ENCODE assay signal across 8 mouse cellular contexts in genomic region chr17:22361101-22361781, GRCm38 (mm10). TPM values are rescaled to one million over a fixed set of nuclear protein-coding genes. Genes with fewer than 3 reads are reported as not detected.
DNase-seq lines count a peak whose midpoint lies in the region; ATAC-seq and TF ChIP-seq lines count a peak whose summit lies in the region.
"Not testable (repeated sequence)": the region's sequence is repeated elsewhere in the genome, so short reads cannot be mapped to it uniquely, and the experiment has no call there.

Gene Zfp944 (minus strand): TSS chr17:22361400.
Gene Zfp758 (plus strand): TSS chr17:22361453.

- not testable (repeated sequence) for H3K36me3 ChIP-seq in heart, embryonic 11.5 days (ENCODE audit: control insufficient read depth, insufficient read depth, low read length); kidney, embryonic 14.5 days (ENCODE audit: control insufficient read depth, insufficient read depth, low read length); limb, embryonic 15.5 days; midbrain, embryonic 16.5 days (ENCODE audit: control insufficient read depth, insufficient read depth, low read length)

- TF ChIP-seq POLR2A in bone marrow macrophage, adult 2 months (IDR thresholded peaks at IDR 0.05; ENCODE audit: borderline replicate concordance, low read depth, low read length): not testable (repeated sequence)

- under 1% methylated on average over 29 of the region's 43 CpGs for WGBS in heart, embryonic 11.5 days (ENCODE audit: insufficient replicate concordance)
- under 1% methylated on average over 29 of the region's 43 CpGs for WGBS in kidney, embryonic 14.5 days
- WGBS in limb, embryonic 15.5 days: 0% methylated on average over 31 of the region's 43 CpGs
- WGBS in midbrain, embryonic 16.5 days: under 1% methylated on average over 26 of the region's 43 CpGs

- peak within 1 kb of the TSS; percentile 84 for H3K27ac ChIP-seq in bone marrow macrophage, adult 2 months (ENCODE audit: insufficient read depth, low read depth, low read length)
- H3K27ac ChIP-seq in heart, embryonic 11.5 days (ENCODE audit: low read depth, low read length): peak within 1 kb of the TSS; percentile 86
- H3K27ac ChIP-seq in kidney, embryonic 14.5 days (ENCODE audit: low read depth, low read length): peak within 1 kb of the TSS; percentile 74
- peak within 1 kb of the TSS; percentile 81 for H3K27ac ChIP-seq in limb, embryonic 15.5 days
- H3K27ac ChIP-seq in midbrain, embryonic 16.5 days (ENCODE audit: low read length): peak within 1 kb of the TSS; percentile 43; the same call in 1 of the 2 replicates

- H3K4me3 ChIP-seq in bone marrow macrophage, adult 2 months (ENCODE audit: insufficient read depth, low read length): peak within 1 kb of the TSS; percentile 66
- H3K4me3 ChIP-seq in heart, embryonic 11.5 days (ENCODE audit: low read depth, low read length): peak within 1 kb of the TSS; percentile 64
- H3K4me3 ChIP-seq in kidney, embryonic 14.5 days (ENCODE audit: low read length): peak within 1 kb of the TSS; percentile 58
- H3K4me3 ChIP-seq in limb, embryonic 15.5 days: peak within 1 kb of the TSS; percentile 55
- H3K4me3 ChIP-seq in midbrain, embryonic 16.5 days (ENCODE audit: low read depth, low read length): peak within 1 kb of the TSS; percentile 46

- not testable (repeated sequence) for H3K27me3 ChIP-seq in heart, embryonic 11.5 days (ENCODE audit: control insufficient read depth, insufficient read depth, low read length); kidney, embryonic 14.5 days (ENCODE audit: control insufficient read depth, insufficient read depth, low read length); limb, embryonic 15.5 days; midbrain, embryonic 16.5 days (ENCODE audit: control insufficient read depth, insufficient read depth, low read depth, low read length)

- not testable (repeated sequence) for H3K9me3 ChIP-seq in heart, embryonic 11.5 days (replicated peaks; ENCODE audit: control insufficient read depth, low read length); kidney, embryonic 14.5 days (ENCODE audit: control insufficient read depth, low read length); limb, embryonic 15.5 days; midbrain, embryonic 16.5 days (replicated peaks; ENCODE audit: control insufficient read depth, low read length, poor library complexity, severe bottlenecking)

- ATAC-seq in erythroblast, adult 5-6 weeks (replicated peaks; ENCODE audit: low FRiP score, poor library complexity, severe bottlenecking): peak; percentile 100
- peak; percentile 100 for ATAC-seq in heart, embryonic 11.5 days (replicated peaks; ENCODE audit: insufficient number of reproducible peaks, low FRiP score, low TSS enrichment)
- ATAC-seq in kidney, embryonic 14.5 days (ENCODE audit: low FRiP score, low TSS enrichment): peak; percentile 99
- ATAC-seq in limb, embryonic 15.5 days (ENCODE audit: insufficient number of reproducible peaks, low FRiP score, low TSS enrichment, low read depth): peak; percentile 94
- ATAC-seq in midbrain, embryonic 16.5 days: peak; percentile 96

- DNase-seq in B cell, adult 2 months: peak; percentile 63 to 71
- DNase-seq in spleen, postnatal 10 days (ENCODE audit: low spot score in 2 of 2): peak; percentile 60 to 76

- not testable (repeated sequence) for TF ChIP-seq CTCF in bone marrow macrophage, adult 2 months (IDR thresholded peaks at IDR 0.05; ENCODE audit: low read depth, low read length)

- H3K4me1 ChIP-seq in bone marrow macrophage, adult 2 months (ENCODE audit: control insufficient read depth, insufficient read depth, low read length); heart, embryonic 11.5 days (ENCODE audit: control insufficient read depth, insufficient read depth, low read length); kidney, embryonic 14.5 days (ENCODE audit: control insufficient read depth, insufficient read depth, low read length); limb, embryonic 15.5 days: not testable (repeated sequence)
- H3K4me1 ChIP-seq in midbrain, embryonic 16.5 days (ENCODE audit: control insufficient read depth, insufficient read depth, low read length): peaks cover 17% of the 10 kb centered on the region

- H3K9ac ChIP-seq in heart, embryonic 11.5 days (ENCODE audit: low read depth, low read length): peak within 1 kb of the TSS; percentile 78
- H3K9ac ChIP-seq in kidney, embryonic 14.5 days (ENCODE audit: low read depth, low read length): peak within 1 kb of the TSS; percentile 64
- H3K9ac ChIP-seq in limb, embryonic 15.5 days: peak within 1 kb of the TSS; percentile 52
- peak within 1 kb of the TSS; percentile 66 for H3K9ac ChIP-seq in midbrain, embryonic 16.5 days (ENCODE audit: low read depth, low read length)

- peak within 1 kb of the TSS; percentile 69 for H3K4me2 ChIP-seq in heart, embryonic 11.5 days
- peak within 1 kb of the TSS; percentile 47 for H3K4me2 ChIP-seq in kidney, embryonic 14.5 days (replicated peaks; ENCODE audit: low read depth, low read length)
- peak within 1 kb of the TSS; percentile 55 for H3K4me2 ChIP-seq in limb, embryonic 15.5 days
- peak within 1 kb of the TSS; percentile 68 for H3K4me2 ChIP-seq in midbrain, embryonic 16.5 days (ENCODE audit: low read length)

RNA-seq across cellular contexts. Expression of gene Zfp944, which starts in this region (rescaled TPM):
- polyA plus RNA-seq in bone marrow macrophage, adult 2 months (2012; ENCODE audit: insufficient read depth, insufficient read length, missing spikeins): 13.3 and 14.5 TPM in 2 replicates
- 8.8 and 18.4 TPM in 2 replicates for total RNA-seq in erythroblast, adult 5-6 weeks (2015; ENCODE audit: low replicate concordance)
- 3.6 and 9.9 TPM in 2 replicates for total RNA-seq in erythroblast, adult 5-6 weeks (2017; ENCODE audit: low replicate concordance)
- polyA plus RNA-seq in heart, embryonic 11.5 days (2014; fragmentation: Nextera tagmentation; extraction: Ambion mirVana): 8.8 and 10.6 TPM in 2 replicates
- polyA plus RNA-seq in kidney, embryonic 14.5 days (2014; fragmentation: Nextera tagmentation; extraction: Ambion mirVana): 12.8 and 15.8 TPM in 2 replicates
- 13.2 and 13.5 TPM in 2 replicates for polyA plus RNA-seq in limb, embryonic 15.5 days (2015; fragmentation: Nextera tagmentation; extraction: Ambion mirVana)
- 14.0 and 14.9 TPM in 2 replicates for polyA plus RNA-seq in midbrain, embryonic 16.5 days (2015; fragmentation: Nextera tagmentation; extraction: Ambion mirVana)

RNA-seq across cellular contexts. Expression of gene Zfp758, which starts in this region (rescaled TPM):
- 10.0 and 11.1 TPM in 2 replicates for polyA plus RNA-seq in bone marrow macrophage, adult 2 months (2012; ENCODE audit: insufficient read depth, insufficient read length, missing spikeins)
- total RNA-seq in erythroblast, adult 5-6 weeks (2015; ENCODE audit: low replicate concordance): 7.1 and 12.1 TPM in 2 replicates
- total RNA-seq in erythroblast, adult 5-6 weeks (2017; ENCODE audit: low replicate concordance): 11.6 and 12.8 TPM in 2 replicates
- polyA plus RNA-seq in heart, embryonic 11.5 days (2014; fragmentation: Nextera tagmentation; extraction: Ambion mirVana): 7.5 and 8.4 TPM in 2 replicates
- 9.2 and 9.7 TPM in 2 replicates for polyA plus RNA-seq in kidney, embryonic 14.5 days (2014; fragmentation: Nextera tagmentation; extraction: Ambion mirVana)
- polyA plus RNA-seq in limb, embryonic 15.5 days (2015; fragmentation: Nextera tagmentation; extraction: Ambion mirVana): 9.1 and 9.9 TPM in 2 replicates
- polyA plus RNA-seq in midbrain, embryonic 16.5 days (2015; fragmentation: Nextera tagmentation; extraction: Ambion mirVana): 10.7 and 11.9 TPM in 2 replicates

Comparison
In these comparisons a context has a peak if more than half of its experiments do, and no peak if none do; other contexts are left out.
1. Peak in every context shown above with its lines: DNase-seq, ATAC-seq, H3K4me3 ChIP-seq and H3K27ac ChIP-seq.